Mouse (Mus musculus) heart, embryonic 13.5 days (tissue): ENCODE measurements around the gene Exosc8. TPM values are rescaled to one million over a fixed set of nuclear protein-coding genes. Genes with fewer than 3 reads are reported as not detected.

Experiments
- ATAC-seq: fragments of 200-750 bp; cut with Nextera tagmentation; 2 replicates; pipeline ENCODE4 v1.8.0; 2017; ENCODE audit warnings: moderate TSS enrichment; ENCODE audit not compliant: insufficient number of reproducible peaks, low FRiP score, low TSS enrichment; ENCODE audit errors: extremely low read depth
- H3K27ac ChIP-seq: fragments of 300-500 bp; sonication (generic); replicated peaks from 2 replicates; pipeline ENCODE4 v1.5.1; 2015; ENCODE audit warnings: moderate library complexity, mild to moderate bottlenecking, inconsistent platforms
- H3K27me3 ChIP-seq: fragments of 300-500 bp; sonication (generic); replicated peaks from 2 replicates; pipeline ENCODE4 v1.6.1; 2015; ENCODE audit warnings: mild to moderate bottlenecking, inconsistent platforms
- H3K36me3 ChIP-seq: fragments of 300-500 bp; sonication (generic); 2 replicates; pipeline ENCODE4 v1.6.1; 2015; ENCODE audit warnings: mild to moderate bottlenecking, inconsistent platforms
- H3K4me1 ChIP-seq: fragments of 300-500 bp; sonication (generic); 2 replicates; pipeline ENCODE4 v1.6.1; 2015; ENCODE audit warnings: inconsistent platforms
- H3K4me2 ChIP-seq: fragments of 300-500 bp; sonication (generic); 2 replicates; pipeline ENCODE4 v1.6.1; 2015; ENCODE audit warnings: inconsistent platforms, mild to moderate bottlenecking, moderate library complexity
- H3K4me3 ChIP-seq: fragments of 300-500 bp; sonication (generic); 2 replicates; pipeline ENCODE4 v1.5.1; 2015; ENCODE audit warnings: moderate library complexity, mild to moderate bottlenecking, inconsistent platforms
- H3K9ac ChIP-seq: fragments of 300-500 bp; sonication (generic); 2 replicates; pipeline ENCODE4 v1.6.1; 2015; ENCODE audit warnings: inconsistent platforms, mild to moderate bottlenecking, moderate library complexity
- H3K9me3 ChIP-seq: fragments of 300-500 bp; sonication (generic); 2 replicates; pipeline ENCODE4 v1.6.1; 2016; ENCODE audit warnings: inconsistent platforms
- WGBS: fragments of 180-500 bp; shearing (Covaris S2); methylation state at CpG from one replicate; pipeline ENCODE4 v1.1.7; 2015; ENCODE audit warnings: mixed read lengths; 5-methylcytosine and 5-hydroxymethylcytosine counted together
- polyA plus RNA-seq: library from polyadenylated mRNA; unstranded; fragments of >200 nt; fragmentation: Nextera tagmentation; extraction: Ambion mirVana; gene quantifications from 2 replicates; pipeline ENCODE4 v1.2.1, GENCODE M21; 2015

Exosc8 gene
- polyA plus RNA-seq, 1 experiment from 2014 or later: 78.9 TPM

DNA sequence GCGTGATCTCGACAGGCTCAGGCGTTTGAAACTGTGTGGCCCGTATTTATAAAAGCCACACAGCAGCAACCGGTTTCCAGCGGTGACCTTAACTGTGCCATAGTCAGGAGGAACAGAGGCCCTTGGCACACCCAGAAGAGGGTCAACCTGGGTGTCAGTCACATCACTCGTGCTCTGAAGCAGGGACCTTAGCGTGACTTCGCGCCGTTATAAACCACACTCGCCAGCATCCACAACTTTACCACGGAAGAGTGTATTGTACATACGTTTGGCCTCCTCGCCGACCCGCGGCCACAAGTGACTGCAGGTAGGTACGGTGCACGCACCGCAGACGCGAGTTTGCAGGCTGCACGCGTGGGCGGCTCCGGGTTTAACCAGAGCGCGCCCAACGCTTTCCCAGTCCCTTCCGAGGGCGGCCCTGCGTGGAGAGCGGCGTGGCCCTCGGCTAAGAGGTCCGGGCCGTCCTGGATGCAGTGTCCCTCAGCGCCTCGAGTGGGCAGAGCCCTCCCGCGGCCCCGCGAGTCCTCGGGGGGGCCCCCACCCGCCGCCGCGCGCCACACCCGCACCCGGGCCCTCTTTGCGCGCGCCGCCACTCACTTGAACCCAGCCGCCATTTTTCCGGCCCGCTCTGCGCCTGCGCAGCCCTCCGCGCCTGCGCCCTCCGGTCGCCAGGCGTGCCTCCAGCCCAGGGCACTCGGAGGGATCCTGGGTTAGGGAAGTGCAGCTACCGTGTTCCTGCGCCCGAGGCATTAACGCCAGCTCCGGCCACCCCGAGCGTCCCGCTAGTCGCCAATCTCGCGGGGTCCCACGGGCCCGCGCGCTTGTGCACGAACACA lies 564 bp downstream of the Exosc8 start:
- H3K4me1 ChIP-seq: peaks cover 25% of the 10 kb centered on the region
- H3K27ac ChIP-seq: peak overlapping the region; percentile 100
- peaks cover 52% of the 10 kb centered on the region for H3K36me3 ChIP-seq
- peak; percentile 78 for ATAC-seq
- H3K27me3 ChIP-seq: no peaks in the 10 kb centered on the region
- WGBS: under 1% methylated on average over 84 of the region's 84 CpGs
- no peaks in the 10 kb centered on the region for H3K9me3 ChIP-seq
- peak overlapping the region; percentile 94 for H3K4me3 ChIP-seq
- peak overlapping the region; percentile 88 for H3K4me2 ChIP-seq
- H3K9ac ChIP-seq: peak overlapping the region; percentile 99

DNA sequence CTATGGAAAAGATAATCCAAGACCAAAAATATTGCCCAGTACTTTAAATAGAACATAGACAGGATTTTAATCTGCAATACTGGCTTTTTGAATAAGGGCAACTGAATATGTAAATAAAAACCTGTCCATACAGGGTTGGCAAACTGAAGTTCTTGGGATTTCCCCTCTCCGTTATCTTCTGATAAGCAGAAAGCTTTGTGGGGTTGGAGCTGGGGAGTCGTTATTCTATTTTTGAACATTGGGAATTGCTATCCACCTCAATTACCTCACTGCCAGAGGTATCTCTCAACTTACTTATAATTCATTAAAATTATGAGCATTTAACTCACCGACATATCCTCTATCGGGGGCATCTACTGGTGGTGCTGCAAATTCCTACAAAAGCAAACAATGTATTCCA lies 2.8 kb downstream of the Exosc8 start:
- no peaks in the 10 kb centered on the region for H3K27me3 ChIP-seq
- no peak for ATAC-seq
- H3K9me3 ChIP-seq: no peaks in the 10 kb centered on the region
- peaks cover 25% of the 10 kb centered on the region for H3K4me1 ChIP-seq
- H3K4me3 ChIP-seq: no peak overlapping the region
- H3K36me3 ChIP-seq: peaks cover 61% of the 10 kb centered on the region
- H3K4me2 ChIP-seq: no peak overlapping the region
- 60% methylated on average over 4 of the region's 4 CpGs for WGBS
- peak overlapping the region; percentile 34; the same call in 1 of the 2 replicates for H3K9ac ChIP-seq
- H3K27ac ChIP-seq: no peak overlapping the region

- WGBS: 82% methylated on average over 8 of the region's 8 CpGs
- Histone ChIP-seq H3K4me1 (peaks cover 25% of the 10 kb centered on the region), H3K4me3 (no peak overlapping the region), H3K9me3 (no peaks in the 10 kb centered on the region), H3K4me2 (no peak overlapping the region), H3K36me3 (peaks cover 67% of the 10 kb centered on the region), H3K27ac (no peak overlapping the region), H3K27me3 (no peaks in the 10 kb centered on the region), H3K9ac (no peak overlapping the region; the same call in 1 of the 2 replicates)
- no peak for ATAC-seq
Measured at GRCm38 (mm10) chr3:54731626-54732150, 3.5 kb downstream of the Exosc8 start.

DNA sequence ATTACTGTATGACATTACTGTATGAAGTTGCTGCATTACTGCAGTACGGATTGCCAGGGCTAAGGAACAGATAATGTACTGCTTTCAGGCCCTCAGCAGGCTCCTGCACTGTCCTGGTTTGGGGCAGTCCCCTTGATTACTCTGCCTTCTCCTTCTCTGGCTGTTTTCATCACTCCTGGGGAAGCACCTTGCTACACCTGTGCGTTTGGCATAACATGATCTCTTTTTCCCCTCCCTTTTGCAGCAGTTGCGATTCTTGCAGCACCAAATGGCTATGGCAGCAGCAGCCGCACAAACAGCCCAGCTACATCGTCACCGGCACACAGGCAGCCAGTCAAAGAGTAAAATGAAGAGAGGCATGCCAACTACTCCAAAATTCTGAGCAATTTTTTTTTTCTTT lies 7.1 kb downstream of the Exosc8 start:
- Histone ChIP-seq H3K36me3 (peaks cover 89% of the 10 kb centered on the region), H3K27me3 (no peaks in the 10 kb centered on the region), H3K4me2 (no peak overlapping the region), H3K27ac (no peak overlapping the region), H3K4me1 (peaks cover 7% of the 10 kb centered on the region), H3K9me3 (no peaks in the 10 kb centered on the region), H3K9ac (no peak overlapping the region), H3K4me3 (no peak overlapping the region)
- no peak for ATAC-seq
- 92% methylated on average over 6 of the region's 6 CpGs for WGBS

DNA sequence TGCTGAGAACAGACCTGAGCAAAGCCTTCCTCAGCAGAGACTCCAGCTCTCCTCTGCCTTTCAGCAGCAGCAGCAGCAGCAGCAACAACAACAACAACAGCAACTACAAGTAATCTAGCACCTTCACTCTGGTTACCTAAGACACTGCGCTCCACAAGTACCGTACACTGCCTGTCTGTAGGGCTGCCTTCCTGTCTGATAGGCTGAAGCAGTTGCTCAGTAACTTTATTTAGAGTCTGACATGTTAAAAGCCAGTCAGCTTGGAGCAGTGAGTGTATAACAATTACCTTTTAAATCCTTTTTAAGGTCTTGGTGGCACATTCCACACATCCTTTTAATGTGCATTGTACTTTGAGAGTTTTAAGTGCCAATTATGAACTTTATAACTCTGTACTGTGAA lies 7.6 kb downstream of the Exosc8 start:
- no peaks in the 10 kb centered on the region for H3K9me3 ChIP-seq
- H3K36me3 ChIP-seq: peaks cover 89% of the 10 kb centered on the region
- H3K4me3 ChIP-seq: no peak overlapping the region
- WGBS: 83% methylated on average over 2 of the region's 2 CpGs
- ATAC-seq: no peak
- H3K9ac ChIP-seq: no peak overlapping the region
- peaks cover 5% of the 10 kb centered on the region for H3K4me1 ChIP-seq
- no peaks in the 10 kb centered on the region for H3K27me3 ChIP-seq
- no peak overlapping the region for H3K4me2 ChIP-seq
- no peak overlapping the region for H3K27ac ChIP-seq

DNA sequence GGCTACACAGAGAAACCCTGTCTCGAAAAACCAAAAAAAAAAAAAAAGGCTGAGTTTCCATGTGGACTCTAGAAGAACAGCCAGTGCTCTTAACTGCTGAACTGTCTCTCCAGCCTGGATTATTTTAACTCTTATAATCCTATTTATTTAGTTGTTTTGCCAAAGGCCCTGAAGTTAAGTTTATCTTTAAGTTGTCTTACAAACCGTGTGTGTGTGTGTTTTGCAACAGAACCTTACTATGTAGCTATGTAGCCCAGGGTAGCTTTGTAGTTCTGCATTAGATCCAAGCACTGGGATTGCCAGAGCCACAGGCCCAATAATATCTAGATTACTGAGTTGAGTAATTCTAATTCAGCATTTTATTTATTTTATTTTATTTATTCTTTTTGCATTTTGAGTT lies 9.8 kb downstream of the Exosc8 start:
- 78% methylated on average over 2 of the region's 2 CpGs for WGBS

GRCm38 (mm10) chr3:54723741-54724500 lies 11.3 kb downstream of the Exosc8 start:
- Histone ChIP-seq H3K4me1 (peaks cover 7% of the 10 kb centered on the region; the same call in 1 of the 2 replicates), H3K9ac (no peak overlapping the region), H3K9me3 (no peaks in the 10 kb centered on the region), H3K27ac (no peak overlapping the region), H3K4me3 (no peak overlapping the region), H3K27me3 (no peaks in the 10 kb centered on the region), H3K36me3 (peaks cover 85% of the 10 kb centered on the region), H3K4me2 (no peak overlapping the region)
- ATAC-seq: no peak
- WGBS: 86% methylated on average over 10 of the region's 10 CpGs

More for the DNA sequence above, 9.8 kb downstream of the Exosc8 start:
- no peak overlapping the region for H3K9ac ChIP-seq
- peaks cover 90% of the 10 kb centered on the region for H3K36me3 ChIP-seq
- no peaks in the 10 kb centered on the region for H3K9me3 ChIP-seq
- no peak for ATAC-seq
- no peak overlapping the region for H3K4me2 ChIP-seq
- H3K27ac ChIP-seq: no peak overlapping the region
- H3K27me3 ChIP-seq: no peaks in the 10 kb centered on the region
- no peak overlapping the region for H3K4me3 ChIP-seq
- peaks cover 7% of the 10 kb centered on the region; the same call in 1 of the 2 replicates for H3K4me1 ChIP-seq

DNA sequence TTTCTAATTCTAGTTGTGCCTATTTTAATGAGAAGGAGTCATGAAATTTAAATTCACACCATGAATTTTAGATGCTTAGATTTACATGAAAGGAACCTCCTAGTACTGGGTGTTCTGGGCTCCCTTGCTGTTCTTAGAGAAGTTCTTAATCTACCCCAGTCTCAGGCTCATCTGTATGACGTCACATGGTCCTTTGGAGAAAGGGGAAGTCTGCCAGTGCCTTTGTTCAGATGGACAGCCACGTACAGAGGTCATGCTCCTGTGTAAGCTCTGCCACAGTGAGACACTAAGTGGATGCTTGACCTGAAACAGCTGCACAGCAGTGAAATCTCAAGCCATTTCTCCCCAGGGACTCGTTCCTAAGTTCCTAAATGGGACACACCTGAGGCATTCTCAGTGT lies 16.2 kb downstream of the Exosc8 start:
- 66% methylated on average over 3 of the region's 3 CpGs for WGBS
- ATAC-seq: no peak
- no peaks in the 10 kb centered on the region for H3K9me3 ChIP-seq
- H3K27me3 ChIP-seq: no peaks in the 10 kb centered on the region
- no peak overlapping the region for H3K9ac ChIP-seq
- no peak overlapping the region for H3K4me3 ChIP-seq
- H3K27ac ChIP-seq: no peak overlapping the region
- peaks cover 91% of the 10 kb centered on the region for H3K36me3 ChIP-seq
- H3K4me2 ChIP-seq: no peak overlapping the region
- H3K4me1 ChIP-seq: peaks cover 7% of the 10 kb centered on the region; the same call in 1 of the 2 replicates

DNA sequence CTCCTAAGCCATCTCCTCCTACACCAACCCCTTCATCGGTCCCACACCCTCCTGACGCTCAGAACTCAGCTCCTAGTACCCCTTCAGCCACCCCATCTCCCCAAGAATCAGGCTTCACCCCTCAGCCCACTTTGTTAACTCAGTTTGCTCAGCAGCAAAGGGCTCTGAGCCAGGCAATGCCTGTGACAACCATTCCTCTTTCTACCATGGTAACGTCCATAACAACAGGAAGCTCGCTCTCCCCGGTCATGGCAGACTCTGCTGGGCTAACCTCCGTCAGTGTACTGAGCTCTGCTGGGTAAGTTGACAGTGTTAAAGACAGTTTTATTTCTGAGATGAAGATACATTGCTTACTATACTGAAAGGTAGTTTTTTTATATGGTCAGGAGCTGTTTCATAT lies 17.8 kb downstream of the Exosc8 start:
- WGBS: 86% methylated on average over 6 of the region's 6 CpGs
- Histone ChIP-seq H3K9ac (no peak overlapping the region), H3K4me2 (no peak overlapping the region), H3K4me3 (no peak overlapping the region), H3K27me3 (no peaks in the 10 kb centered on the region), H3K9me3 (no peaks in the 10 kb centered on the region), H3K4me1 (0 out of 2 replicates have a peak, but pooled peaks cover 1% of the 10 kb centered on the region), H3K27ac (no peak overlapping the region), H3K36me3 (peaks cover 85% of the 10 kb centered on the region)
- ATAC-seq: no peak

- Histone ChIP-seq H3K27me3 (no peaks in the 10 kb centered on the region), H3K4me1 (no peaks in the 10 kb centered on the region), H3K27ac (no peak overlapping the region), H3K4me3 (no peak overlapping the region), H3K36me3 (peaks cover 84% of the 10 kb centered on the region), H3K9ac (no peak overlapping the region), H3K4me2 (no peak overlapping the region), H3K9me3 (no peaks in the 10 kb centered on the region)
- ATAC-seq: no peak
- 84% methylated on average over 6 of the region's 6 CpGs for WGBS
Measured at GRCm38 (mm10) chr3:54715461-54715860, 19.7 kb downstream of the Exosc8 start.

- no peak for ATAC-seq
- H3K27me3 ChIP-seq: no peaks in the 10 kb centered on the region
- H3K4me2 ChIP-seq: no peak within 1 kb of the TSS
- no peak within 1 kb of the TSS for H3K27ac ChIP-seq
- no peak within 1 kb of the TSS for H3K4me3 ChIP-seq
- no peaks in the 10 kb centered on the region for H3K9me3 ChIP-seq
- WGBS: 86% methylated on average over 6 of the region's 6 CpGs
- no peaks in the 10 kb centered on the region for H3K4me1 ChIP-seq
- peaks cover 89% of the 10 kb centered on the region for H3K36me3 ChIP-seq
- no peak within 1 kb of the TSS for H3K9ac ChIP-seq
Measured at GRCm38 (mm10) chr3:54714253-54714652, 20.9 kb downstream of the Exosc8 start, which contains the start of gene Gm21958. Gene Gm21958 (minus strand): TSS chr3:54714353.
